Comparison of ENCODE assay signal across 16 mouse cellular contexts in genomic region chr11:104303088-104303960, GRCm38 (mm10).
A peak's percentile ranks its signal among the peaks of the same experiment; 100 is the strongest.
DNase-seq lines count a peak whose midpoint lies in the region; ATAC-seq and TF ChIP-seq lines count a peak whose summit lies in the region.
"Had no signal": no experiment of that assay in that cellular context is flagged by ENCODE, and none has a peak within 500 bp of the region (broad histone marks: within the 10 kb centered on the region; RNA-seq: fewer than 3 reads in every experiment).

No protein-coding gene starts in this region.

- CTCF ChIA-PET in Patski (lab: Charles Lee): no interaction called here

- TF ChIP-seq CTCF in Patski (IDR thresholded peaks at IDR 0.05): no peak

- in situ Hi-C loops in Patski (cut with MboI; ENCODE audit: low pct_unique_long_range_greater_than_20kb): loop anchor here (25.0 kb wide), 1 partner anchor 834 kb away; the partner anchor contains the start of genes Gm10842 and Mettl2

- ATAC-seq in Patski: peak; percentile 22
- ATAC-seq: midbrain, embryonic 16.5 days had no signal

- no peaks in the 10 kb centered on the region for H3K27me3 ChIP-seq in Patski

- POLR2A ChIA-PET in Patski (lab: Charles Lee): no interaction called here

- peak; percentile 25 to 26 for DNase-seq in adrenal gland, postnatal 36 days
- no peak for DNase-seq in adrenal gland, postnatal 10 days
- DNase-seq in 3T3-L1 (ENCODE audit: low read depth, low spot score) (peak; percentile 94), Patski (ENCODE audit: low read depth, low spot score) (no peak)
- DNase-seq in fibroblast of lung, adult 2 months (ENCODE audit: low read depth): peak; percentile 63
- no peak for DNase-seq in thymus, postnatal 10 days (ENCODE audit: low spot score in 2 of 2)
- no peak for DNase-seq in urinary bladder, postnatal 25 days (ENCODE audit: low spot score)
- DNase-seq in heart, adult 8-10 months (ENCODE audit: low spot score): no peak
- DNase-seq: B cell, adult 2 months; gastrocnemius, postnatal 36 days; kidney, postnatal 14 days; lung, adult 2 months; lung, postnatal 4 days; right cerebral cortex, postnatal 14 days; thymus, adult 2 months had no signal

Comparison
In these comparisons a context has a peak if more than half of its experiments do, and no peak if none do; other contexts are left out.
1. DNase-seq: peak in adrenal gland, postnatal 36 days (2 of 2), 3T3-L1 (single experiment) and fibroblast of lung, adult 2 months (single experiment); none in adrenal gland, postnatal 10 days (single experiment), Patski (single experiment), thymus, postnatal 10 days (0 of 2), urinary bladder, postnatal 25 days (single experiment) and heart, adult 8-10 months (single experiment).